Mouse (Mus musculus) layer of hippocampus, postnatal 10 days (tissue): Measurements from ENCODE around the gene Mtcp1. TPM values are rescaled to one million over a fixed set of nuclear protein-coding genes. Genes with fewer than 3 reads are reported as not detected.
A peak's percentile ranks its signal among the peaks of the same experiment; 100 is the strongest.

Source experiments
- DNase-seq, 2 experiments: peaks; one replicate each; pipeline ENCODE4 v3.0.0; 2021; ENCODE audit warnings: low spot score in 2 of 2
- long read RNA-seq: library from polyadenylated mRNA; stranded (forward); transcript quantifications from one replicate; pipeline ENCODE4 v2.0.0, GENCODE M21; 2023
- total RNA-seq, 2 experiments: library from RNA; stranded (reverse); gene quantifications; 2 replicates each; pipeline ENCODE4 v1.2.3; 2021

Gene Mtcp1
- 1 to 10 TPM; 5.8 to 7.8 TPM for total RNA-seq
- long read RNA-seq, partial matches to known transcripts = 1 of 3 reads
- long read RNA-seq, other reads (novel, unspliced or antisense) = 1 of 3 reads

DNA sequence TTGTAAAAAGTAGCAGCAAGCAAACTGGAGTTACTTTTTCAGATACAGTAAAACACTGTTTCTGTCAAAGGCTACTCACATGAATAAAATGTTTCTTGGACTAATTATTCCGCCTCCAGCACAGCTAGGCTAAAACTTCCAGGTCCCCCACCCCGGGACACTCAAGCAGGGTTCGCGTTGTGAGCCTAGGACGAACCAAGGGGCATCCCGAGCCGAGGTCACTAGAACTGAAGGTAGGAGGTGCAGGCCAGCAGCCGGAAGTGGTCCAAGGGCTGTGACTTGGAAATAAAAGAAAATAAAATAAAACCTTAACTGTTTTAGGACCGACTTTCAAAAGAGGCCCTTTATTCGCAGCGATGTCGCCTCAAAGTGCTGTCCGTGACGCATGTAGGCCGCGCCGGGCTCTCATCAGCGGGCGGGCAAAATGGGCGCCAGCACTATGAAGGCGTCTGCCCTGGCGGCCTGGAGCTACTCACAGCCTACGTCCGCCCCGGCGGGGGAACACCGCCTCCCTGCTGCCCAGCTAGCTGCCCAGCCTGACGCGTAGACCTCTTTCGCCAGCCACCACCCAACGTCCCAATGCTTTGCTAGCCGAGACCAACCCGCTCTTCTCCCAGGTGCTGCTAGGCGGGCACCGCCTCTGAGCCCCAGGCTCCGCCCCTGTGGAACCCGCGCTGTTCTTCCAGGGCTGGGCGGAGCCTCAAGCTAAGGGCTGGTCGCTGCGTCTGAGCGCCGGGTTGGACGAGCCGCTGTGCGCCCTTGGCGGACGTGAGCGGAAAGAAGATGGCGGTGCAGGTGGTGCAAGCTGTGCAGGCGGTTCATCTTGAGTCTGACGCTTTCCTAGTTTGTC, at the start of gene Mtcp1, which contains the start of the genes Cmc4 and Brcc3:
Gene Mtcp1 (minus strand): TSS at position 653 of the 850 bp plus-strand sequence.
Gene Cmc4 (minus strand): TSS at position 649 of the 850 bp plus-strand sequence.
Gene Brcc3 (plus strand): TSS at position 693 of the 850 bp plus-strand sequence.
- peak; percentile 76 to 86 for DNase-seq

- DNase-seq = no peak
Observed at GRCm38 (mm10) chrX:75454597-75454996, 38.2 kb upstream of the Mtcp1 start.

GRCm38 (mm10) chrX:75409711-75410110, 6.7 kb downstream of the Mtcp1 start:
- no peak for DNase-seq

DNA sequence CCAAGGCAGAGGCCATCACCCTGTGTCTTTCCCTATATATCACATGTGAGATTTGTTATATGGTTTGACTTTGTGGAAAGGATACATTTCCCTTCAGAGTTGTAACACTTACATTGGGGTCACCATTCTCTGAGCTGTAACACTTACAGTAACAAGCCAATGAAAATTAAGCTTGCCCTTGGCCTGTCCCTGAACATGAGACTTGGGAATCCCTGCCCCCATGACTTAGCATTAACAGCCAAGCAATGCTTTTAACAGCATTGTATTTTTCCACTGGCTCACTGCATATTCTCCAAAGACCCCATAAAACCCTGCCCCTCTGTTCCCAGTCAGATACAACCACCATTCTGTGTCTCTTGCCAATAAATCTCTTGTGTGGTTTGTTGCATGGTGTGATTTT, 13.0 kb downstream of the Mtcp1 start:
- no peak for DNase-seq

DNA sequence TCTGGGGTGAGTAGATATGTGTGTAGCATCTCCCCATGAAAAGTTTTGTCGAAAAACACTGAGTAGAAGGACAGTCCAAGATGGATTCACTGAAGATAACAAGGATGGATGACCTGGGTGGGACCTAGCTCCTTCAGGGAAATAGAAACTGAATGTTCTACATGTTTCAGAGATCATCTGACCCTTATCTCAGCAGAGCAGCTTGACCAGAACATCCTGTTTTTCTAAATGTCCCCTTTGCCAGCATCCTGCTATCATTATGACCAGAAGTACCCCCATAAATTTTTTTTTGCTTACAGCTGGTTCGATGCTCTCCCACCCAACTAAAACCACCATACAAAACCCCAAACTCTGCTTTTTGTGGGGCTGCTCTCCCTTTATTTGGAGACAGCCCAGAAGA, 13.7 kb downstream of the Mtcp1 start:
- DNase-seq = no peak

- no peak for DNase-seq
Observed at GRCm38 (mm10) chrX:75399471-75399870, 16.9 kb downstream of the Mtcp1 start.

DNA sequence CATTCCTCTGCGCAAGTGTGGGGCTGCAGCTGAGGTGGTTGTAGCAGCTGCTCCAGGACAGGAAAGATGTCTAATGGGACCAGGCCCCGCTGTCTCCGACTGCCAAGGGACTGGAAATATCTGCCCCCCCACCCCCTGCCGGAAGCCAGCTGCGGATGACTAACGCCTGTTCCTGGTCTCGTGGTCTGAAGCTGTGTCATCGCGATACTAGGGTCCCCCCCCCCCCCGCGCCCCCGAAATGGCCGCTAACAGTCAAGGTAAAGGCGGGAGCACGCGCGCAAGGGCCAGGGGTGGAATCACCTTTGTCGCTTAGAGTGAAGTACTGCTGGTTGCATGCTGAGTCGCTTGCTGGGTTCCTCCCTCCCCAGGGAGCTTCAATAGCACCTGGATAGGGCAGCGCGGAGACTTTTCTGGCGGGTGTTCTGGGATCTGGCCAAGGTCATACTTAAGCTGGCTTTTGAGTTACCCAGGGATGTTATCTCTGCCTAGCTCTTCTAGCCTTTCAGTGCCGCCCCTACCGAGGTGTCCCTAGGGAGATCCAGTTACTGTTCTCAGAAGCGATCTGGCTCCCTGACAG, 34.1 kb downstream of the Mtcp1 start, which contains the start of the genes Fundc2 and F8:
Gene Fundc2 (plus strand): TSS at position 205 of the 577 bp plus-strand sequence.
Gene F8 (minus strand): TSS at position 421 of the 577 bp plus-strand sequence.
- DNase-seq = peak; percentile 57 to 62

GRCm38 (mm10) chrX:75381699-75382098, 34.7 kb downstream of the Mtcp1 start:
- no peak for DNase-seq

- no peak for DNase-seq
Observed at GRCm38 (mm10) chrX:75381176-75381575, 35.2 kb downstream of the Mtcp1 start.

- DNase-seq = no peak
Observed at GRCm38 (mm10) chrX:75376815-75377214, 39.6 kb downstream of the Mtcp1 start.

DNA sequence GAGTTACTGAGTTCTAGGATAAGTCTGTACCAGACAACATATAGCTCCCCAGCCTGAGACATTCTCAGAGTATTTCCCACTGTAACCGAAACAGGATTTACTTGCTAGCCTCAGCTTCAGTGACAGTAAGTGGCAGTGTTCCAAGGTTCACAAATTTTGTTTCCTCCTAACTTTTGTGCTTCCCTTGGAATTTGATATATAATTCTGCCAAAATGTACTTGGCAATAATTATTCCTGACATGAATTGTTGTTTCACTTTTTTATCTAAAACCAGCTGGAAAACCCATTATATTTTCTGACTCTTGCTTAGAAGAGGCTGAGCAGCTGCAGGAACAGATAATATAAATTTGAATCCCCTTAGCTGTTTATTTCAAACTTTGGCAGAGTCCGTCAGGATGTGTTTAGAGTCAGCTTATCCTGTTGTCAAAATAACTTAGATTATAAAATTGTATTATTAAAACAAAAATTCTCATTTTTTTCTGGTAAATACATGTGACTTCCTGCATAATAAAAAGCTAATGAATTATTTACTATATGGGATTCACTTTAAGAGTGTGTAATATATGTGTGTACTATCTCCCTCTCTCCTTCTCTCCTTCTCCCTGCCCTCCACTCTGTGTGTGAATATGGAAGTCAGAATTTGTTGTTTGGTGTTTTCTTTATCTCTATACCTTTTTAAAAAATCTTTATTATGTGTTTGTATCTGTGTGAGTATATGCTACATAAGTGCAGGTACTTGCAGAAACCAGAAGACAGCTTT, 43.5 kb downstream of the Mtcp1 start:
- no peak for DNase-seq

DNA sequence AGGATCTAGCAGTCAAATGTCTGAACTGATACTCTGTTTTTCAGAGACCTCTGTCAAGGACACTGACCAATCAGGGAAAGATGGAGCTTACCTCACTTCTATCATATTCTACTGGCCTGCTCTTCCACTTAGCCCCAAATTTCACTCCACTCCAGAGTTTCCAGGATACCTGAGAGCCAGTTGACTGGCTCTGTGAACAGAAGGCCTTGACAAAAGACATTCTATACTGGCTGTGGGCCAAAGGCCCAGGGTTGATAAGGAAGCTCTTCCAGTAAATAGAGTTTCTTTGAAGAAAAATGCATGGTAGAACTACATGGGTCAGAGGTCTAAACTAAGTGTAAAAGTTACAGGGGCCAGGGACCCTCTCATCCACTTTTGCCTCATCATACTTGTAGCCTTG, 46.2 kb downstream of the Mtcp1 start:
- DNase-seq = no peak

Other genes starting within 250 kb of the Mtcp1 start
- gene Fundc2, start 34.2 kb downstream of the Mtcp1 start, total RNA-seq = 10 to 100 TPM; 32.5 to 53.9 TPM
- gene F8, start 34.0 kb downstream of the Mtcp1 start, total RNA-seq = 1 to 10 TPM; 1.6 to 2.6 TPM
- 10 to 100 TPM; 10.8 to 14.7 TPM for gene Cmc4, start within 50 bp of the Mtcp1 start, total RNA-seq
- gene Brcc3, start within 50 bp of the Mtcp1 start, total RNA-seq = 10 to 100 TPM; 30.0 to 32.6 TPM
- gene Vbp1, start 97.7 kb upstream of the Mtcp1 start, total RNA-seq = 10 to 100 TPM; 79.7 to 89.3 TPM
- 10 to 100 TPM; 32.8 to 37.0 TPM for gene Rab39b, start 161.6 kb upstream of the Mtcp1 start, total RNA-seq